Mouse (Mus musculus) embryonic facial prominence, embryonic 11.5 days (tissue): ENCODE measurements around the gene 1810013L24Rik. TPM values are rescaled to one million over a fixed set of nuclear protein-coding genes. Genes with fewer than 3 reads are reported as not detected.
A peak's percentile ranks its signal among the peaks of the same experiment; 100 is the strongest.

Experiments
- ATAC-seq: fragments of 200-750 bp; cut with Nextera tagmentation; replicated peaks from 2 replicates; pipeline ENCODE4 v1.8.0; 2017; ENCODE audit warnings: low read depth; ENCODE audit not compliant: insufficient number of reproducible peaks, low FRiP score, low TSS enrichment
- DNase-seq: peaks from one replicate; pipeline ENCODE4 v3.0.0-alpha.2; 2015; ENCODE audit warnings: low spot score
- H3K27ac ChIP-seq: fragments of 300-500 bp; sonication (generic); replicated peaks from 2 replicates; pipeline ENCODE4 v1.5.1; 2014; ENCODE audit warnings: mild to moderate bottlenecking, low read depth, low read length, control low read depth
- H3K27me3 ChIP-seq: fragments of 300-500 bp; sonication (generic); 2 replicates; pipeline ENCODE4 v1.6.1; 2014; ENCODE audit warnings: mild to moderate bottlenecking, low read length, moderate library complexity, mixed read lengths; ENCODE audit not compliant: control insufficient read depth, insufficient read depth
- H3K36me3 ChIP-seq: fragments of 300-500 bp; sonication (generic); replicated peaks from 2 replicates; pipeline ENCODE4 v1.6.1; 2014; ENCODE audit warnings: low read depth, mild to moderate bottlenecking, low read length, moderate library complexity, mixed read lengths; ENCODE audit not compliant: control insufficient read depth, insufficient read depth
- H3K4me1 ChIP-seq: fragments of 300-500 bp; sonication (generic); 2 replicates; pipeline ENCODE4 v1.6.1; 2014; ENCODE audit warnings: low read length, mixed read lengths; ENCODE audit not compliant: control insufficient read depth, insufficient read depth
- H3K4me2 ChIP-seq: fragments of 300-500 bp; sonication (generic); 2 replicates; pipeline ENCODE4 v1.6.1; 2014; ENCODE audit warnings: low read depth, mild to moderate bottlenecking, control low read depth, low read length, moderate library complexity
- H3K4me3 ChIP-seq: fragments of 300-500 bp; sonication (generic); 2 replicates; pipeline ENCODE4 v1.5.1; 2014; ENCODE audit warnings: low read depth, low read length, control low read depth
- H3K9ac ChIP-seq: fragments of 300-500 bp; sonication (generic); replicated peaks from 2 replicates; pipeline ENCODE4 v1.6.1; 2014; ENCODE audit warnings: mild to moderate bottlenecking, control low read depth, low read length
- H3K9me3 ChIP-seq: fragments of 300-500 bp; sonication (generic); replicated peaks from 2 replicates; pipeline ENCODE4 v1.6.1; 2016; ENCODE audit warnings: mild to moderate bottlenecking, low read length, inconsistent platforms, mixed read lengths; ENCODE audit not compliant: control insufficient read depth
- WGBS: fragments of 180-500 bp; shearing (Covaris S2); extraction: QIAGEN DNeasy Blood & Tissue Kit; methylation state at CpG from one replicate; pipeline ENCODE4 v1.1.7; 2014; 5-methylcytosine and 5-hydroxymethylcytosine counted together
- polyA plus RNA-seq: library from polyadenylated mRNA; unstranded; fragments of >200 nt; fragmentation: Nextera tagmentation; extraction: Ambion mirVana; gene quantifications from 2 replicates; pipeline ENCODE4 v1.2.1, GENCODE M21; 2014

1810013L24Rik gene
- polyA plus RNA-seq, 1 experiment from 2014 or later: 17.3 TPM

DNA sequence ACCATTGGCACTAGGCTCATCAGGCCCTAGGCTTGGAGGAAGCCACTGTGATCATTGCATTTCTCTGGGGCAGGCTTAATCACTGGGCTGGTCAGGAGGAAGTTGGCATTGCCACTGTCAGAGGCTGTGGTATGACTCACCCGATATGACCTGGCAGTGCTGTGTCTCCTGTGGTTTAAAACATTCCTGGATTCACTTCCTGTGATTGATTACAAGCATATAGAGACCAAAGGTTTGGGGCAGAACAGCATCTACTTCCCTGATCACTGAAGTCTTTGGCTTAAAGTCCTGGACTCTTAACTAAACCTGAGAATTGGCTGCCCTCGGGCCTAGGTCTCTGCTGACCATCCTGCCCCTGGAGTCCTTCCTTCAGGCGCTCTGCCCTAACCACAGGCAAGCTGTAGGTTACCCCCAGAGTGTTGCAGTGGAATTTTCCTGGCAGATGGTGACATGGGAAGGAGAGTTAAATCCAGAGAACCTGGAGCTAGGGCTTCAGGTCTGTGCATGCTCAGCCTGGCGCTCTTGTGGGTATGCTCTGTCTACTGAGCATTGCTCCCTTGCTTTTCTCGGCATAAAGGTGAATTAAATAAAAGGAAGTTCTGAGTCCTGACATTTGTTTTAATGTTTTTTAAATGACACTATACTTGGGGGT, 32.6 kb downstream of the 1810013L24Rik start:
- Histone ChIP-seq H3K36me3 (peaks cover 2% of the 10 kb centered on the region; the same call in 1 of the 2 replicates), H3K9me3 (no peaks in the 10 kb centered on the region), H3K4me3 (no peak overlapping the region), H3K4me1 (no peaks in the 10 kb centered on the region), H3K27me3 (no peaks in the 10 kb centered on the region), H3K4me2 (no peak overlapping the region), H3K9ac (no peak overlapping the region), H3K27ac (no peak overlapping the region)
- no peak for ATAC-seq
- WGBS: 88% methylated on average over 5 of the region's 5 CpGs
- no peak for DNase-seq

DNA sequence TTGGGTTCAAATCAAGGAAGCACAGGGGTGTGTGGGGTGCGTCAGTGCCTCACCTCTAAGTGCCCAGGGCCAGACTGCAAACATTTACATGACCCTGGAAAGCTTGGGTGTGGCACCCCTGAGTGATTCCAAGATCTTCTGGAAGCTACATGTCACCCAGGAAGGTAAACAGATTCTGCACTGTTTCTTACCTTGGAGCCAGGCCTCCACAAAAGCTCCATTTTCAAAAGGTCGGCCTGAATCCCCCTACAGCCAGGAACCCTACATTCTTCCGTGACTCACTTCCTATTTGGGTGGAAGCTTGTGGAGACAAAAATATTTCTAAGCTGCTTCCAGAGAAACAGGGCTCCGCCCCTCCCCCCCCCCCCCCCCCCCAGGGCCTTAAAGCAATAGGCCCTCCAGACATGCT, 34.3 kb downstream of the 1810013L24Rik start:
- Histone ChIP-seq H3K36me3 (peaks cover 2% of the 10 kb centered on the region; the same call in 1 of the 2 replicates), H3K9ac (no peak overlapping the region), H3K27ac (no peak overlapping the region), H3K9me3 (no peaks in the 10 kb centered on the region), H3K4me2 (no peak overlapping the region), H3K4me1 (no peaks in the 10 kb centered on the region), H3K27me3 (no peaks in the 10 kb centered on the region), H3K4me3 (no peak overlapping the region)
- DNase-seq (peak; percentile 9), ATAC-seq (no peak)
- 62% methylated on average over 3 of the region's 4 CpGs for WGBS

DNA sequence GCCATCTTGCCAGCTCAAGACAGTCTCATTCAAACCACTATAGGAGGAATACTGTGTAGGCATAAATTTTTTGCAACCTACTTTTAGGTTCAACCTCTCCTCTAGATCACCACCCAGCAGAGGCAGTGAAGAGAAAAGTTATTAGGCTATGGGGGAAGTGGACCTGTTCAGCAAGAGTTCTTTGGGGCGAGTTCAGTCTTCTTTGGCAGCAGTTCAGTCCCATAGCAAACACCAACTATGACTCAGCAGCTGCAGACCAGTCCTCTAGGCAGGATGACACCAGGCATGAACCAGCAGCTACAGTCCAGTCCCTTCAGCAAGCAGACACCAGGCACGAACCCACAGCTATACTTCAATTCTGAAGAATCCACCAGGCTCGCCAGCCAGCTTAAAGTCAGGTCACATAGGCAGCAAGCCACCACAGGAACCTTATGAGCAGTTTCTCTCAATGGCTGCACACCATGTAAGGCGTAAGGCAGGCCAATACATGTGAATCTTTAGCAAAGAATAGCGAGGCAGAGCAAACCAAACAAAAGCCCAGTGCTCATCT, 37.6 kb downstream of the 1810013L24Rik start:
- no peaks in the 10 kb centered on the region for H3K4me1 ChIP-seq
- no peaks in the 10 kb centered on the region for H3K27me3 ChIP-seq
- DNase-seq (no peak), ATAC-seq (no peak)
- no peaks in the 10 kb centered on the region for H3K9me3 ChIP-seq
- no peak overlapping the region for H3K4me2 ChIP-seq
- no peak overlapping the region for H3K4me3 ChIP-seq
- no peak overlapping the region for H3K27ac ChIP-seq
- 81% methylated on average over 5 of the region's 5 CpGs for WGBS
- no peak overlapping the region for H3K9ac ChIP-seq
- no peaks in the 10 kb centered on the region; the same call in 1 of the 2 replicates for H3K36me3 ChIP-seq

DNA sequence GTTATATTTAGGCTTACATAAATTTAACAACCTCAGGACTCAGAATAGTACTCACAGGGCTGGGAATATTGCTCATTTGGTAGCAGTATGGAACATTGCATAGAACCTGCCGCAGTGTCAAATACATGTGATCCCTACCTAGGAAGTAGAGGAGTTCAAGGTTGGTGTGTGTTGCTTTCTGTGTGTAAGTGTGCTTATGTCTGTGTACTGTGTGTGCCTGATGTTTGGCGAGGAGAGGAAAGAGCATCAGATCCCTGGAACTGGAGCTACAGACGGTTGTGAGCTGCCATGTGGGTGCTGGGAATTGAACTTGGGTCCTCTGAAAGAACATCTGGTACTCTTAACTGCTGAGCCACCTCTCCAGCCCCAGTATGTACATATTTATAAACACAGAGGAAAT, 38.6 kb downstream of the 1810013L24Rik start:
- Histone ChIP-seq H3K9me3 (no peaks in the 10 kb centered on the region), H3K4me3 (no peak overlapping the region), H3K27ac (no peak overlapping the region), H3K36me3 (no peaks in the 10 kb centered on the region), H3K27me3 (no peaks in the 10 kb centered on the region), H3K4me2 (no peak overlapping the region), H3K9ac (no peak overlapping the region), H3K4me1 (no peaks in the 10 kb centered on the region)
- no peak for ATAC-seq
- 85% methylated on average over 3 of the region's 3 CpGs for WGBS
- DNase-seq: no peak

DNA sequence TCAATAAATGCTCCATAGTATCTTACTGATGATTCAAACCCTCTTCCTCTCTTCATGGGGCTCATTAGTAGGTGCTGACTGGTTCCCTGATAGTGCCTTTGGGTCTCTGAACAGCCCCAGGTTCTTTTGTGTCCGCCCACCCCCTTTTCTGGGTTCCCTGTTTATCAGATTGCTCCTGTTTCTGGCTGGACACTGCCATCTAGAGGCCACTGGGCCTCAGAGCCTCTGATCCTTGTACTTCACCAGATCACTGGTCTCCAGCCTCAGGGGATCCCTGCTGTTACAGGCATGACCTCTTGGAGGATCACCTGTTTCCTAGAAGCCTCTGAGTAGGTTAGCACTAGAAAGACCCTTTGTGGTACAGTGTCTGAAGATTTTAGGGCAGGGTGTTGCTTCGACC, 39.8 kb downstream of the 1810013L24Rik start:
- H3K36me3 ChIP-seq: no peaks in the 10 kb centered on the region
- DNase-seq (peak; percentile 75), ATAC-seq (no peak)
- no peak overlapping the region for H3K4me2 ChIP-seq
- 40% methylated on average over 2 of the region's 2 CpGs for WGBS
- no peaks in the 10 kb centered on the region for H3K9me3 ChIP-seq
- no peaks in the 10 kb centered on the region for H3K27me3 ChIP-seq
- H3K4me1 ChIP-seq: no peaks in the 10 kb centered on the region
- H3K4me3 ChIP-seq: no peak overlapping the region
- H3K9ac ChIP-seq: no peak overlapping the region
- no peak overlapping the region for H3K27ac ChIP-seq

DNA sequence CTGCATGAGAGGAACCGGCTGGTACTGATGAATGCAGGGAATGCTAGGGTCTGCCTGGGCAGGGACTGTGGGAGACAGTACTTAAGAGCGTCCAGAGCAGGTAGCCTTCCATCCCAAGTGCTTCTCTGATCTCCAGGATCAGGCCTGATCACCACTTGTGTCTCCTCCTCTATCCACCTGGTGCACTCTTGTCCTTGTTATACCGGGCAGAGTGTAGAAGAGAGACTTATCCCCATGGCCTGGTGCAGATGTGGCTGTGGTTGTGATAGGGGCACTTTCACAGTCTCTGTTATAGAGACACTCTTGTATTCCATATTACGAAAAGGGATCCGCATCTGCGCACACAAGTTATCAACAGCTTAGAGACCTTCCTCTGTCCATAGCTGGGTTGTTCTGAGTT, 41.5 kb downstream of the 1810013L24Rik start:
- Histone ChIP-seq H3K27me3 (no peaks in the 10 kb centered on the region), H3K9ac (no peak overlapping the region), H3K9me3 (no peaks in the 10 kb centered on the region), H3K36me3 (no peaks in the 10 kb centered on the region), H3K27ac (no peak overlapping the region), H3K4me2 (no peak overlapping the region), H3K4me3 (no peak overlapping the region), H3K4me1 (no peaks in the 10 kb centered on the region)
- 86% methylated on average over 6 of the region's 6 CpGs for WGBS
- no peak for DNase-seq
- ATAC-seq: no peak

DNA sequence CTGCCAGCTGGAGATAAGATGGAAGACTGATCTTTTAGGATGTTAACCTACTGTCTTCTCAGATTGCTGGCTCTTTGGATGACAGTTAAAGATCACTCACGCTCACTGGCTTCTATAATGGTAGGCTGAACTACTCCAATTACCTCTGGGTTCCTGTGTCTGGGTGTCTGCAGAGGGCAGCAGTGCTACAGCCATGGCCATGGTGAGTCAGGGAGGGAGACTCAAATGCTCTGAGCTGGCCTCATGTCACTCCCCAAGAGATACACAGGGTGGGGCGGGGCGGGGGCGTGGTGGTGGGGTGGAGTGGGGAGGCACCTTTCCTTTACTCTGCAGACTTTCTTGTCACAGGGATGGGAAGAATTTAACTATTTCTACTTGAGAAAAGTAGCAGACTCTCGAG, 42.1 kb downstream of the 1810013L24Rik start:
- 44% methylated on average over 5 of the region's 5 CpGs for WGBS
- Histone ChIP-seq H3K27ac (no peak overlapping the region), H3K4me3 (no peak overlapping the region), H3K9me3 (no peaks in the 10 kb centered on the region), H3K36me3 (no peaks in the 10 kb centered on the region), H3K4me2 (no peak overlapping the region), H3K4me1 (no peaks in the 10 kb centered on the region), H3K9ac (no peak overlapping the region), H3K27me3 (no peaks in the 10 kb centered on the region)
- DNase-seq (no peak), ATAC-seq (no peak)

DNA sequence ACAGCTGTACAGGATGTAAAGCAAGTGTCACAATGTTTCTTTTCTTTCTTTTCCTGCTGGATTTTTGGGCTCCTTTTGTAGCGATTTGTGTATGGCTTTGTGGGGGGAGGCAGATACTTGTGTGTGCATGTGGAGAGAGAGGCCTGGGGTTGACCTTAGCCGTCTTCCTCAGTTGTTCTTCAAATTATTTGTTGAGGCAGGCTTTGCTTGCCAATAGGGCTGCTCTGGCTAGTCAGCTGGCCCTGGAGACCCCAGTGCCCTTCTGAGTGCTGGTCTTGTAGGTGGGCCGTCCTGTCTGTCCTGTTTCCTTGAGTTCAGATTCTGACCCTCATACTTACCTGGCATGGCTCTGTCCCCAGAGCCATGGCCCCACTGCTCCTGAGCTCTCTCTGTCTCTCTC, 42.6 kb downstream of the 1810013L24Rik start:
- H3K27ac ChIP-seq: no peak overlapping the region
- no peaks in the 10 kb centered on the region for H3K27me3 ChIP-seq
- no peak overlapping the region for H3K4me2 ChIP-seq
- DNase-seq: no peak
- no peaks in the 10 kb centered on the region for H3K36me3 ChIP-seq
- WGBS: 65% methylated on average over 3 of the region's 3 CpGs
- no peaks in the 10 kb centered on the region for H3K9me3 ChIP-seq
- no peak overlapping the region for H3K4me3 ChIP-seq
- H3K9ac ChIP-seq: no peak overlapping the region
- no peak for ATAC-seq
- no peaks in the 10 kb centered on the region for H3K4me1 ChIP-seq
